Mouse (Mus musculus) yolk sac, embryonic 10.5 days (tissue): Measurements from ENCODE around the gene Pitpnc1.
A peak's percentile ranks its signal among the peaks of the same experiment; 100 is the strongest.

Experiments
- DNase-seq: peaks from one replicate; pipeline ENCODE4 v3.0.0-alpha.2; 2017; ENCODE audit warnings: low spot score

Pitpnc1 gene

GRCm38 (mm10) chr11:107443121-107444095 lies 27.1 kb downstream of the Pitpnc1 start:
- DNase-seq, result no peak

DNA sequence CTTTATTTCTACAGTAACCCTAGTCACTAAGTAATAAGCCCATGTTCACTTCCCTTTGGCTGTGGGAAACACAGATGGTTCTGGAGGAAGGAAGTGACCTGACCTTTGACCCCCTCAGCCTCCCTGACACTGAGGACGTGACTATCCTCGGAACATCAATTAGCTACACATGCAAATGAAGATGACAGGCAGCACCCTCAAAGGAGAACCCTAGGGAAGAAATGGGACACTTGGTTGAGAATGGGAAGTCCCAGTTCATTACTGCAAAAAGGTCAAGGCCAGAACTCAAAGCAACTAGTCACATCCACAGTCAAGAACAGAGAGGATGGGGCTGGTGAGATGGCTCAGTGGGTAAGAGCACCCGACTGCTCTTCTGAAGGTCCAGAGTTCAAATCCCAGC lies 29.4 kb downstream of the Pitpnc1 start:
- no peak for DNase-seq

- no peak for DNase-seq
Measured at GRCm38 (mm10) chr11:107438140-107438539, 32.4 kb downstream of the Pitpnc1 start.

DNA sequence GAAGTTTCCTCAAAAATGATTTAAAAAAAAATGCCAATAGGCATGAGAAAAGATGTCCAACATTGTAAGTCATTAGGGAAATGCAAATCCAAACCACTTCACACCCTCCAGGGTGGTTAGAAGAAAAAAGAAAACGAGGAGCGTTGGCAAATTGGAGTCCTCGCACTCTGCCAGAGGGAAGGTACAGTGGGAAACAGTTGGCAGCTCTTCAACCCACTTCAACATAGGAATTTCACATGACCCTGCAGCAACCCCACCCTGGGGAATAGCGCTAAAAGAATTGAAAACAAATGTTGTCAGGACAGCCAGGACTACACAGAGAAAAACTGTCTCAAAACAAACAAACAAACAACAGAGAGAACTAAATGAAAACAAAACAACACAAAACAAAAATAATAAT lies 32.8 kb downstream of the Pitpnc1 start:
- DNase-seq, result no peak

- no peak for DNase-seq
Measured at GRCm38 (mm10) chr11:107435776-107436449, 34.6 kb downstream of the Pitpnc1 start.

DNA sequence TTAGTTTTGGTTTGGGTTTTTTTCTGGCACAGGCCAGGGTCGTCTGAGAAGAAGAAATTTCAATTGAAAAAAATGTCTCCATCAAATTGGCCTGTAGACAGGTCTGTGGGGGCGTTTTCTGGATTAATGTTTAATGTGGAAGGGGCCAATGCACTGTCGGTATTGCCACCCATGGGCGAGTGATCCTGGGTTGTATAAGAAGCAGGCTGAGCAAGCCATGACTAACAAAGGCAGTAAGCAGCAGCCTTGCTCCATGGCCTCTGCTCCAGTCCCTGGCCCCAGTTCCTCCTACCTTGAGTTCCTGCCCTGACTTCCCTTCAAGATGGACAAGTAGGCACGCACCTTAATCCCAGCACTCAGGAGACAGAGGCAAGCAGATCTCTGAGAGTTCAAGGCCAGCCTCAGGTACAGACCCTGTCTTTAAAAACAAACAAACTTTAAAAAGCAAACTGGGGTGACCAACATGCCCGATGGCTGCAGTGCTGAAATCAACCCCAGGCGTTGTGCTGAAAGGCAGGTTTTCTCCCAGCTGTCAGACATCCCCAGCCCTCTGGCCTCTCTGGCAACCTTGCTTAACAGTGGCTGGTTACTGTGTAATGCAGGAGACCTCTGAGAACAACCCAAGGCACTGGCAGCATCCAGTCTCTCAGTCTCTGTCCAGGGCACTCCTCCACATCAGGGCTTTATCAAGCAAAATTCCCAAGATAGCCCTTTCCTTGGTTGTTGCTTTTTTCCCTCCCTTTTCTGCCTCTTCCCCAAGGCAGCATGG lies 39.1 kb downstream of the Pitpnc1 start:
- DNase-seq, result no peak

DNA sequence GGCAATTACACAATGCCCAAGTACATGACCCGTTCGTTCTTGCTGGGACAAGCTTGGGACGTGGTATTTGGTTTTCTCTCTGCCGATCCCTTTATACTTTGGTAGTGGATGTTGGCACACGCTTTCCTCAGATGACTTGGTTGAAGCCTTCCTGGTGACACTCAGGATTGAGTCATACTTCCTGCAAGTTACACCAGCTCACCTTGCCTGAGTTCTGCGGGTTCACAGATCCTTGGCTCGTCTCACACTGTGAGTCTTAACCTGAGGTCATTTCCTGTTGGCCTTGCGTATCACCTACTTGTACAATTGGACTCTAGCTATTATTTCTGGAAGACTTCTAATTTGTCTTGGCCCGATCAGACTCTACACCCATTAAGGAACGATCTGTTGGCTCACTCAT lies 42.5 kb downstream of the Pitpnc1 start:
- no peak for DNase-seq

DNA sequence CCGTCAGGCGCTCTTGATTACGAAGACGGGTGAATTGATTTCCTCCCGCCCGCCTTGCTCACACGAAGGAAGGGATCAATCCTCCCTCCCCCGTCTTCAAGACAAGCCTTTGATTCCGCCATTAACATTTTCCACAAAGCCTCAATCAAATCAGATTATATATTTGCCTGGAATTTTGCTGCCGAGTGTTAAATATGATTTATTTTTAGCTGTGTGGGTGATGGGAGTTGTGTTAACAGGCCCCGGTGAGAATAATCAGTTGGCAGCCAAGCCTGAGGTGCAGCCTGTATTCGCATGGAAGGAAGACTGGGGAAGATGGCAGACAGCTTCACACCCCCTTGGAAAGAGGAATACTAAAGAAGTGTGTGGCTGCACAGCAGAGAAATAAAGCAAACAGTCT lies 46.3 kb downstream of the Pitpnc1 start:
- no peak for DNase-seq

DNA sequence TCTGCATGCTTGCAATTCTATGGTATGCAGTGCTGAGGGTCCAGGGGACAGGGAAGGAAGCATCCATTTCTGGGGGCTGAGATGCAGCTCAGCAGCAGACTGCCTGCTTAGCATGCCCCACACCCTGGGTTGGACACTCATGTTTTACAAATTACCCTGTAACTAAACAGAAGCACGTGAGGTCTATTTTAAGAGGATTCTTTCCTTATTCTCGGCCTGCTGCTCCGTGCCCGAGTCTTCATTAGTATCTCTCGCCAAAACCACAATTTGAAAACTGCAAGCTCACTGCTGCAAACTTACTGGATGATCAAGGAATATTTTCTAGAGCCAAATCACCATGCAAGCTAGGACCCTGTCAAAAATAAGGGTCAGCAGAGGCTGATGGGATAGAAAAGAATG lies 48.1 kb downstream of the Pitpnc1 start:
- no peak for DNase-seq

DNA sequence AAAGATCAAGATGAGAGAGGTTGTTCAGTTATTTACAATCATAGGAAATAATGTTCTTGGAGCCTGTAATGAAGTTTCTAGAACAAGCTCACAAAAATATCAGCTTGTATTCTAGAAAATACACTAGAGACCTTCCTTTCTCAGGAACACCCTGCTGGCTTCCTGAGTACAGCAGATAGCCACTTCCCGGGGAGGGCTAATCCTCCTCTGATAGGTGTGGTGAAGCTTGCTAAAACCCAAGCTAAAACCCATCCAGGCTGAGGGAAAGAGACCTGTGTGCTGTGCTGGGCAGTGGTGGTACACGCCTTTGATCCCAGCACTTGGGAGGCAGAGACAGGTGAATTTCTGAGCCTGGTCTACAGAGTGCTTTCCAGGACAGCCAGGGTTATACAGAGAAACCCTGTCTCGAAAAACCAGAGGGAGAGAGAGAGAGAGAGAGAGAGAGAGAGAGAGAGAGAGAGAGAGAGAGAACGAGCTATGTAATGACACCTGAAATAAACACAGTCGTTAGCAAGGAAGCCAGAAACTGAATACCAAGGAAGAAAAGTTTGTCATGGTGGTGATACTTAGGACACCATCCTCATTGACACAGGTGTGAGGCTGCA lies 48.6 kb downstream of the Pitpnc1 start:
- no peak for DNase-seq

- no peak for DNase-seq
Measured at GRCm38 (mm10) chr11:107419925-107420324, 50.6 kb downstream of the Pitpnc1 start.

GRCm38 (mm10) chr11:107417041-107417583 lies 53.4 kb downstream of the Pitpnc1 start:
- DNase-seq, result peak; percentile 59

- no peak for DNase-seq
Measured at GRCm38 (mm10) chr11:107416561-107416926, 54.0 kb downstream of the Pitpnc1 start.

- DNase-seq, result no peak
Measured at GRCm38 (mm10) chr11:107415901-107416560, 54.5 kb downstream of the Pitpnc1 start.

DNA sequence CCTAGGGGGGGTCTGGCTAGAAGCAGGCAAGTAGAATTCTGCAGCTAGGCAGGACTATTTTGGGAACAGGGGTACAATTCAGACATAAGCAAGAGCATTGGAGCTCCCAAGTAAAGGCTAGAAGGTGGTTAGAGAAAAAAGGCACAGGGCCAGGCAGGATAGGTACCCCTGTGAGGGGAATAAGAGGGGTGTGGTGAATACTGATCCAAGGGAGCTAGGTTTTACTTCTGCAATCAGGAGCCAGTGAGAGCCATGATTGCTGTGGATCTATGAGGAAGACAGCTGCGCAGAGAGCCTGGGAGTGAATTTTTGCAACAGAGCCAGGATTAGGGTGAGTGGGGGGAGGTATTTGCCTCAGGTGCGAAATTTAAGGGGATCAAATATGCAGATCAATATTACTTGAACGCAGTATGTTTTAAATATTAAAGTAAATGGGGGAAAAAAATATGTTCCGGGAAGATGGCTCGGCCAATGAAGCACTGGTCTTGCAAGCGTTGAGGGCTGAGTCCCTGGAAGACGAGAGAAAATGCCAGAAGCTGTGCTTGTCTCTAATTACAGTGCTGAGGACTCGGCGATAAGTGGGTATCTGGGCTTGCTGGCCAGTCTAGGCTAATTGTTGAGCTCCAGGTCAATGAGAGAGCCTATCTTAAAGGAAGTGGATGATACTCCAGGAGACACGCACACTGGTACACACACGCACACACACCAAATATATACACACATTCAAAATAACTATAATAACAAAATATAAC lies 55.3 kb downstream of the Pitpnc1 start:
- DNase-seq, result no peak

GRCm38 (mm10) chr11:107413251-107413655 lies 57.2 kb downstream of the Pitpnc1 start:
- peak; percentile 33 for DNase-seq

DNA sequence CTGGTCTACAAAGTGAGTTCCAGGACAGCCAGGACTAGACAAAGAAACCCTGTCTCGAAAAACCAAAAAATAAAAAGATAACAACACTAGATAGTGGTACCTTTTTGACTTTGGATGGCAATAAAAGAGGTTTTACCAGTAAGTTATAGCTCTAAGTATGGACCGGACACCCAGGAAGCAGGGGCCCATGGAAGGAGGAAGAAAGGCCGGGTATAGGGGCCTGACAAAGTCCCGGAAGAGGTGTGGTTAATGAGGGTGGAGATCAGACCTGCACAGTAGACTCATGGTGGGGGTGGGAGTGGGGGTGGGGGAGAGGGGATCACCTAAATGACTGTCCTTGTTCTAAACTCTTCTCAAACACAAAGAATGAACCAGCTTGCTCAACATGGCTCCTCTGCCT lies 58.4 kb downstream of the Pitpnc1 start:
- DNase-seq, result no peak

GRCm38 (mm10) chr11:107411576-107411975 lies 58.9 kb downstream of the Pitpnc1 start:
- DNase-seq, result no peak

DNA sequence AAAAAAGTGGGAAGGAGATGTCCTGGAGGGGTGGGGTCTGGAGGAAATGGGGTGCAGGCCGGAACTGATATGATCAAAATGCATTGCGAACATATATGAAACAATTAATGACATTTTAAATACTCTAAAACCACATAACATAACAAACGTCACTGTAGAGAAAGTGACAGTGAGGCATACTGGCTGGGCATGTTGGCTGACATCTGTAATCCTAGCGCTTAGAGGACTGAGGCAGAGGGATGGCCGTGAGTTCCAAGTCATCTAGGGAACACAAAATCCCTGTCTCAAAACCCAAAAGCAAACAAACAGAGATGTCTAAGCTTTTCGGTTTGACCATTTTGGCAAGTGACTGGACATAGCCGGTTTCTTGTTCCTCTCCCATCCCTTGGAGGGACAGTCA lies 59.7 kb downstream of the Pitpnc1 start:
- DNase-seq, result no peak

GRCm38 (mm10) chr11:107410090-107410732 lies 60.3 kb downstream of the Pitpnc1 start:
- no peak for DNase-seq
